Mouse (Mus musculus) adrenal gland, adult 18-20 months (tissue): Measurements from ENCODE around the gene Ypel3. TPM values are rescaled to one million over a fixed set of nuclear protein-coding genes. Genes with fewer than 3 reads are reported as not detected.
"Not testable (repeated sequence)": the region's sequence is repeated elsewhere in the genome, so short reads cannot be mapped to it uniquely, and the experiment has no call there.

Experiments used
- DNase-seq, 2 experiments: peaks; one replicate each; pipeline ENCODE4 v3.0.0; 2021 to 2022; ENCODE audit warnings: low spot score in 2 of 2
- long read RNA-seq, 2 experiments: library from polyadenylated mRNA; stranded (forward); transcript quantifications; one replicate each; pipeline ENCODE4 v2.0.0; 2021
- total RNA-seq, 2 experiments: library from RNA; stranded (reverse); gene quantifications; 1 replicate in 1 of 2; 2 replicates in 1 of 2; pipeline ENCODE4 v1.2.3; 2021

The Ypel3 gene
- total RNA-seq = 10 to 100 TPM; 93.7 to 95.0 TPM
- long read RNA-seq, experiment 1, transcript Ypel3-203 (4 exons, 1,594 nt) = minor isoform, 6 of 33 reads
- long read RNA-seq, experiment 1, transcript Ypel3-201 (5 exons, 973 nt) = major isoform, 18 of 33 reads
- long read RNA-seq, experiment 1, partial matches to known transcripts = 1 of 33 reads
- long read RNA-seq, experiment 1, other reads (novel, unspliced or antisense) = 7 of 33 reads
- long read RNA-seq, experiment 2, transcript Ypel3-201 (5 exons, 973 nt) = major isoform, 77 of 99 reads
- long read RNA-seq, experiment 2, transcript Ypel3-203 (4 exons, 1,594 nt) = minor isoform, 5 of 99 reads
- long read RNA-seq, experiment 2, partial matches to known transcripts = 0 of 99 reads
- long read RNA-seq, experiment 2, other reads (novel, unspliced or antisense) = 16 of 99 reads

- DNase-seq = peak; percentile 92 to 93
These were observed at the start of gene Ypel3 for GRCm38 (mm10) chr7:126776598-126777057. Gene Ypel3 (plus strand): TSS chr7:126776955.

- DNase-seq = not testable (repeated sequence)
These were observed 46.4 kb upstream of the Ypel3 start for GRCm38 (mm10) chr7:126730256-126730789.

GRCm38 (mm10) chr7:126736122-126736521 lies 40.6 kb upstream of the Ypel3 start:
- no peak for DNase-seq

GRCm38 (mm10) chr7:126739551-126739950 lies 37.2 kb upstream of the Ypel3 start:
- no peak for DNase-seq

GRCm38 (mm10) chr7:126740132-126740735 lies 36.5 kb upstream of the Ypel3 start:
- no peak for DNase-seq

GRCm38 (mm10) chr7:126740977-126741376 lies 35.8 kb upstream of the Ypel3 start:
- no peak for DNase-seq

- no peak for DNase-seq
These were observed 35.3 kb upstream of the Ypel3 start for GRCm38 (mm10) chr7:126741452-126741851.

- DNase-seq = no peak
These were observed 34.7 kb upstream of the Ypel3 start for GRCm38 (mm10) chr7:126741964-126742482.

- DNase-seq = no peak
These were observed 30.7 kb upstream of the Ypel3 start for GRCm38 (mm10) chr7:126746066-126746465.

- DNase-seq = no peak
These were observed 30.0 kb upstream of the Ypel3 start for GRCm38 (mm10) chr7:126746798-126747197.

- no peak for DNase-seq
These were observed 27.9 kb upstream of the Ypel3 start for GRCm38 (mm10) chr7:126748824-126749223.

- DNase-seq = no peak
These were observed 27.0 kb upstream of the Ypel3 start for GRCm38 (mm10) chr7:126749582-126750343.

- DNase-seq = peak; percentile 68 to 75
These were observed 21.9 kb upstream of the Ypel3 start for GRCm38 (mm10) chr7:126754866-126755265.

- DNase-seq = no peak
These were observed 18.2 kb upstream of the Ypel3 start for GRCm38 (mm10) chr7:126758539-126758938.

- DNase-seq = peak; percentile 85 to 90
These were observed 17.6 kb upstream of the Ypel3 start, which contains the start of gene Mapk3 for GRCm38 (mm10) chr7:126759050-126759671. Gene Mapk3 (plus strand): TSS chr7:126759601.

- DNase-seq = no peak
These were observed 16.9 kb upstream of the Ypel3 start for GRCm38 (mm10) chr7:126759672-126760390.

GRCm38 (mm10) chr7:126760391-126760802 lies 16.4 kb upstream of the Ypel3 start:
- DNase-seq = no peak

GRCm38 (mm10) chr7:126760956-126761355 lies 15.8 kb upstream of the Ypel3 start:
- no peak for DNase-seq

- DNase-seq = no peak
These were observed 15.2 kb upstream of the Ypel3 start for GRCm38 (mm10) chr7:126761529-126762067.
